Mouse (Mus musculus): ENCODE results near the gene Tldc1.

DNA sequence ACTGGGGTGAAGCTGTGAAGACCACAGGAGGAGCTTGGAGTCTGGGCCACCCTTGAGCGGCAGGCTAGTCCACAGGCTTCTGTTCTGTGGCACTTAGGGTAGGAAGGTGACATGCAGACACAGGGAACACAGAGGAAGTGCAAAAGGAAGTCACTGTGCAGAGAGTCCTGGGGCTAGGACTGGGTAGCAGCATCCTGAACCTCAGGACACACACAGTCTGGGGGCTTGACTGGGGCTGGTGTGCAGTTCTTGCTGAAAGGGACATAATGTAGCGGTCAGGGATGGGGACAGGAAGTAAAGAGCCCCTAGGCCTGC, 22.1 kb downstream of the Tldc1 start:
- TF ChIP-seq CTCF (IDR thresholded peaks at IDR 0.05; ENCODE audit: borderline replicate concordance, insufficient read depth, low read length): no peak
- no peak for TF ChIP-seq POLR2A (IDR thresholded peaks at IDR 0.05; ENCODE audit: low read depth, low read length)

Data from embryonic fibroblast, embryonic 13.5 days (primary cell).